Mouse (Mus musculus): ENCODE data around the gene Cmbl.

DNA sequence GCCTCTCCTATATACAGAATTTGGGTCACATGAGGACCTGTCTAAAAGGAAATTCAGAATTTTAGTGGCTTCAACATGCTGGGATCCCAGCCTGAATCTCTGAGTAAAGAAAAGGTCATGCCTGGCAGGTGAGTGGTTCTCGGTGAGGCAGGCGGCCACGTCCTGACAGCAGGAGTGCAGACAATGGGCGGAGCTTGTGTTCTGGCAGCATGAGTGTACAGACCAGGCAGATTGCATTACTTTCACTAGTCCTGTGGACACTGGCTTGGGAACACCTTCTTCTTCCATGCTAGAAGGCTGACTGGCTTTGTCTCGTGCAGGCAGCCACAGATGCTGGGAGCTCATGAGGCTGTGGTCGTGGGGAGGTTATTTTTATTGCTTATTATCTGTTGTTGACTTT, 41.6 kb downstream of the Cmbl start:
- no peak for TF ChIP-seq CTCF (IDR thresholded peaks at IDR 0.05; ENCODE audit: low read depth)
- TF ChIP-seq EP300 (IDR thresholded peaks at IDR 0.05; ENCODE audit: low read depth) = no peak

All from heart, postnatal 0 days (tissue).